Mouse (Mus musculus) myocyte (in vitro differentiated cells): Measurements from ENCODE around the gene Hdac2.

Experiments
- MAX ChIP-seq: IDR thresholded peaks from one replicate; pipeline ENCODE4 v1.6.1; 2011; ENCODE audit warnings: low read depth, mild to moderate bottlenecking, control low read depth
- MYOD1 ChIP-seq, 3 experiments: IDR thresholded peaks; one replicate each; pipeline ENCODE4 v1.6.1; 2011; ENCODE audit warnings: control low read depth in 2 of 3, low read depth in 2 of 3, mild to moderate bottlenecking in 2 of 3, moderate library complexity in 1 of 3; ENCODE audit not compliant: insufficient read length in 2 of 3, control insufficient read depth in 1 of 3
- MYOG ChIP-seq, 3 experiments: IDR thresholded peaks; one replicate each; pipeline ENCODE4 v1.6.1; 2011; ENCODE audit warnings: control low read depth in 2 of 3, low read depth in 2 of 3, mild to moderate bottlenecking in 2 of 3; ENCODE audit not compliant: insufficient read length in 2 of 3, control insufficient read depth in 1 of 3, insufficient read depth in 1 of 3
- POLR2A ChIP-seq: IDR thresholded peaks from one replicate; pipeline ENCODE4 v1.6.1; 2011; ENCODE audit warnings: low read depth, mild to moderate bottlenecking, control low read depth, moderate library complexity; ENCODE audit not compliant: insufficient read length
- REST ChIP-seq: IDR thresholded peaks from one replicate; pipeline ENCODE4 v1.6.1; 2011; ENCODE audit warnings: mild to moderate bottlenecking, control low read depth, moderate library complexity; ENCODE audit not compliant: insufficient read depth, insufficient read length
- SRF ChIP-seq: IDR thresholded peaks from one replicate; pipeline ENCODE4 v1.6.1; 2011; ENCODE audit warnings: low read depth; ENCODE audit not compliant: control insufficient read depth, insufficient read length
- TCF12 ChIP-seq: IDR thresholded peaks from one replicate; pipeline ENCODE4 v1.6.1; 2011; ENCODE audit warnings: mild to moderate bottlenecking, control low read depth; ENCODE audit not compliant: poor library complexity, insufficient read depth, severe bottlenecking
- TCF3 ChIP-seq: IDR thresholded peaks from one replicate; pipeline ENCODE4 v1.6.1; 2011; ENCODE audit warnings: low read depth, control low read depth; ENCODE audit not compliant: insufficient read length
- USF1 ChIP-seq: IDR thresholded peaks from one replicate; pipeline ENCODE4 v1.6.1; 2011; ENCODE audit warnings: low read depth, mild to moderate bottlenecking, control low read depth, moderate library complexity

- TF ChIP-seq MAX = no peak
- TF ChIP-seq POLR2A = no peak
- TF ChIP-seq USF1 = no peak
- no peak for TF ChIP-seq TCF12
- no peak for TF ChIP-seq TCF3
- TF ChIP-seq MYOG (IDR thresholded peaks at IDR 0.05; ENCODE audit: control insufficient read depth in 1 of 3, insufficient read depth in 1 of 3, insufficient read length in 2 of 3, low read depth in 2 of 3) = no peak
- TF ChIP-seq MYOD1 (IDR thresholded peaks at IDR 0.05; ENCODE audit: control insufficient read depth in 1 of 3, insufficient read length in 2 of 3, low read depth in 2 of 3) = no peak
- no peak for TF ChIP-seq REST
- no peak for TF ChIP-seq SRF
Observed at GRCm38 (mm10) chr10:36935863-36936262, 38.5 kb upstream of the Hdac2 start.
